Mouse (Mus musculus) embryonic facial prominence, embryonic 10.5 days (tissue): ENCODE data around the gene Olfr959. TPM values are rescaled to one million over a fixed set of nuclear protein-coding genes. Genes with fewer than 3 reads are reported as not detected.

ENCODE experiments used
- DNase-seq: peaks from one replicate; pipeline ENCODE4 v3.0.0-alpha.2; 2017; ENCODE audit warnings: low spot score
- H3K27ac ChIP-seq: fragments of 300-500 bp; sonication (generic); replicated peaks from 2 replicates; pipeline ENCODE4 v1.5.1; 2016; ENCODE audit warnings: mild to moderate bottlenecking
- H3K27me3 ChIP-seq: fragments of 300-500 bp; sonication (generic); replicated peaks from 2 replicates; pipeline ENCODE4 v1.6.1; 2016; ENCODE audit warnings: low read depth, mild to moderate bottlenecking; ENCODE audit not compliant: poor library complexity, severe bottlenecking
- H3K36me3 ChIP-seq: fragments of 300-500 bp; sonication (generic); replicated peaks from 2 replicates; pipeline ENCODE4 v1.6.1; 2016; ENCODE audit warnings: mild to moderate bottlenecking, moderate library complexity
- H3K4me1 ChIP-seq: fragments of 300-500 bp; sonication (generic); 2 replicates; pipeline ENCODE4 v1.6.1; 2016
- H3K4me3 ChIP-seq: fragments of 300-500 bp; sonication (generic); 2 replicates; pipeline ENCODE4 v1.5.1; 2016; ENCODE audit warnings: mild to moderate bottlenecking, moderate library complexity
- H3K9me3 ChIP-seq: fragments of 300-500 bp; sonication (generic); 2 replicates; pipeline ENCODE4 v1.6.1; 2016; ENCODE audit warnings: mild to moderate bottlenecking
- WGBS: fragments of 180-500 bp; shearing (Covaris S2); methylation state at CpG from one replicate; pipeline ENCODE4 v1.1.7; 2016; 5-methylcytosine and 5-hydroxymethylcytosine counted together
- polyA plus RNA-seq: library from polyadenylated mRNA; unstranded; fragments of >200 nt; fragmentation: Nextera tagmentation; extraction: Ambion mirVana; gene quantifications from 2 replicates; pipeline ENCODE4 v1.2.1, GENCODE M21; 2016

Olfr959 gene
- not detected in 2 replicates for polyA plus RNA-seq

- H3K9me3 ChIP-seq: no peaks in the 10 kb centered on the region
- no peaks in the 10 kb centered on the region for H3K4me1 ChIP-seq
- H3K27ac ChIP-seq: no peak within 1 kb of the TSS
- 79% methylated on average over 3 of the region's 3 CpGs for WGBS
- H3K27me3 ChIP-seq: no peaks in the 10 kb centered on the region
- no peaks in the 10 kb centered on the region for H3K36me3 ChIP-seq
- DNase-seq: no peak
- H3K4me3 ChIP-seq: no peak within 1 kb of the TSS
Observed at GRCm38 (mm10) chr9:39575469-39575868, at the start of gene Olfr959. Olfr959 (minus strand) TSS chr9:39575569.

DNA sequence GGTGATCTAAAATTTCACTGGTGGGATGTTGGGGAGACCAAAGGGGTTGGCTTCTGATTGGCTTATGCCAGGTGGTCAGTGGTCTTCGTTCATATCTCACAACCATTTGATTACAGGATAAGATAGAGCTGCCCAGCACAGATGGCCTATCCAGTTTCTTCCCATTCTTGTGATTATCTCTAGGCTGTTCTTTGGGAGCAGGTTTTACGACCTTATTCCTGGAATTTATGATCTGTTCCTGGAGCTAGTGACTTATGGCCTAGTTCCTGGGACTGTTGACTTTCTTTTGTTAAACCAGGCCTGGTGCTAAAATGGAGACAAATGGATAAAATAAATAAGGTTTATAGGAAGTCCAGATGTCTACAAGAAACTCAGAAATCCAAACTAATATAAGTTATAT, 49.3 kb upstream of the Olfr959 start:
- Histone ChIP-seq H3K27ac (no peak overlapping the region), H3K27me3 (no peaks in the 10 kb centered on the region), H3K36me3 (no peaks in the 10 kb centered on the region), H3K9me3 (no peaks in the 10 kb centered on the region), H3K4me3 (no peak overlapping the region), H3K4me1 (no peaks in the 10 kb centered on the region)
- no peak for DNase-seq
- WGBS: 92% methylated on average over 2 of the region's 2 CpGs

GRCm38 (mm10) chr9:39623783-39624182, 48.4 kb upstream of the Olfr959 start:
- Histone ChIP-seq H3K27ac (no peak overlapping the region), H3K36me3 (no peaks in the 10 kb centered on the region), H3K4me1 (no peaks in the 10 kb centered on the region), H3K9me3 (no peaks in the 10 kb centered on the region), H3K27me3 (no peaks in the 10 kb centered on the region), H3K4me3 (no peak overlapping the region)
- no peak for DNase-seq
- 92% methylated on average over 3 of the region's 3 CpGs for WGBS

DNA sequence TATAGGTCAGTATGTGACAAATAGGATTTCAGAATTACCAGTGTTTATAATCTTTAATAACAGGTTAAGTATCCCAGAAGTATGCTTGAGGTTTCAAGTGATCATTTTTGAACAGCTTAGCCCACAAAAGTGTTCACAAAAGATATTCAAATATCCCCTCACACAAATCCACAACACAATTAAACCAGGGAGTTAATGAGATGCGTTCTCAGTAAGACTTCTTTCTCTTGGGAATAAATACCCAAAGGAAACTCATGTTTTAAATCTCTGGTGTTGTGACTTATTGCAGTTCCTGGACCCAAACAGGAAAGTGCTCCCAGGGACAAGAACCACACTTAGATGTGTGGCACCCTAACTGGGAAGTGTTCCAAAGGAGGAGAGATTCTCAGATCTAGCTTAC, 45.7 kb upstream of the Olfr959 start, which contains the start of gene Olfr960:
Olfr960 (plus strand) TSS at position 301 of the 400 bp plus-strand sequence.
- WGBS: 73% methylated on average over 1 of the region's 1 CpGs

DNA sequence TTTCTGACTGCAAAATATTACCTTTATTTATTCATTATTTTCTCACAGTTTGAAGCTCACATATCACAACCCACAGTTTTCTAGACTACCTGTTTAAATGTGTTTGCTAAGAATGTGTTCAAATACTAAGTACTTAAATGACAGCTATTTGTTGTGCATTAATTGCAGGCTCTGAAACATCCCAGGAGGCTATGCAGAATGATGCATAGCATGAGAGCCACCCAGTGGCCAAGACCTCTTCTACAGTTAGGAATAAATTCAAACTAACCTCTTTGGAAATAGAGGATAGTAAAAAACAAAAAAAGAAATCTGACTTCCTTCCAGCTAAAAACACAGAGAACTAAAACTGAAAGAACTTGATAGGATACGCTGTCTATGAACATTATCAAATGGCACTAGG, 36.6 kb upstream of the Olfr959 start:
- Histone ChIP-seq H3K27ac (no peak overlapping the region), H3K27me3 (no peaks in the 10 kb centered on the region), H3K4me1 (no peaks in the 10 kb centered on the region), H3K4me3 (no peak overlapping the region), H3K36me3 (no peaks in the 10 kb centered on the region), H3K9me3 (no peaks in the 10 kb centered on the region)
- 60% methylated on average over 1 of the region's 1 CpGs for WGBS
- DNase-seq: no peak

More for the DNA sequence above, 45.7 kb upstream of the Olfr959 start, which contains the start of gene Olfr960:
- H3K4me1 ChIP-seq: no peaks in the 10 kb centered on the region
- no peaks in the 10 kb centered on the region for H3K36me3 ChIP-seq
- no peak within 1 kb of the TSS for H3K27ac ChIP-seq
- no peak for DNase-seq
- H3K27me3 ChIP-seq: no peaks in the 10 kb centered on the region
- no peaks in the 10 kb centered on the region for H3K9me3 ChIP-seq
- no peak within 1 kb of the TSS for H3K4me3 ChIP-seq

- WGBS: 72% methylated on average over 3 of the region's 3 CpGs
- Histone ChIP-seq H3K36me3 (no peaks in the 10 kb centered on the region), H3K27me3 (0 out of 2 replicates have a peak, but pooled peaks cover 4% of the 10 kb centered on the region), H3K9me3 (no peaks in the 10 kb centered on the region), H3K4me1 (no peaks in the 10 kb centered on the region), H3K4me3 (no peak within 1 kb of the TSS), H3K27ac (no peak within 1 kb of the TSS)
- DNase-seq: no peak
Observed at GRCm38 (mm10) chr9:39610355-39610754, 35.0 kb upstream of the Olfr959 start, which contains the start of gene Olfr148. Olfr148 (plus strand) TSS chr9:39610655.

DNA sequence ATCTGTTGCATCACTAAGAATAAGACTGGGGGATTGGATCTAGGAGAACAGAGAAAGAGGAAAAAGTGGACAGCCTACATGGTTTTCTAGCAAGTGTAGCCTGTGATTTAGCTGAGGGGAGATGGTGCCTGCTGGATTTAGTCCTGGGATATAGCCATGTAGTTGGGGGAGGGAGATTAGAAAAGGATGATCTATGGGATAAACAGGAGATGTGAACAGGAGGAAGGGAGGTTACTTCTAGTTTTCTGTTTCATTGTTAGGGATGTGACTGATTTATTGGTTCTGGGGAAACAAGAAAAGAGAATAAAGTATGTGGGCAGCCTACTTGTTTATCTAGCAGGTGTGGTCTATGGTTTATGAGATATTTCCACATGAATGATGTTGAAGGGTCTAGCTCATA, 33.1 kb upstream of the Olfr959 start:
- H3K4me3 ChIP-seq: no peak overlapping the region
- no peaks in the 10 kb centered on the region for H3K9me3 ChIP-seq
- no peak for DNase-seq

GRCm38 (mm10) chr9:39603999-39604453, 28.7 kb upstream of the Olfr959 start, which contains the start of gene AW551984:
AW551984 (minus strand) TSS chr9:39604403.
- Histone ChIP-seq H3K27ac (peak within 1 kb of the TSS; percentile 44), H3K9me3 (no peaks in the 10 kb centered on the region), H3K27me3 (peaks cover 15% of the 10 kb centered on the region; the same call in 1 of the 2 replicates), H3K4me3 (peak within 1 kb of the TSS; percentile 58), H3K36me3 (no peaks in the 10 kb centered on the region), H3K4me1 (peaks cover 17% of the 10 kb centered on the region; the same call in 1 of the 2 replicates)
- WGBS: 0% methylated on average over 8 of the region's 8 CpGs
- DNase-seq: peak; percentile 65

More for the DNA sequence above, 33.1 kb upstream of the Olfr959 start:
- Histone ChIP-seq H3K27ac (no peak overlapping the region), H3K27me3 (0 out of 2 replicates have a peak, but pooled peaks cover 7% of the 10 kb centered on the region), H3K4me1 (0 out of 2 replicates have a peak, but pooled peaks cover 8% of the 10 kb centered on the region), H3K36me3 (no peaks in the 10 kb centered on the region)

- WGBS: under 1% methylated on average over 9 of the region's 9 CpGs
- DNase-seq: peak; percentile 61
- H3K27ac ChIP-seq: peak overlapping the region; percentile 44; the same call in 1 of the 2 replicates
Observed at GRCm38 (mm10) chr9:39603333-39603845, 28.0 kb upstream of the Olfr959 start.

GRCm38 (mm10) chr9:39602536-39603332, 27.4 kb upstream of the Olfr959 start:
- no peaks in the 10 kb centered on the region for H3K9me3 ChIP-seq
- peak; percentile 71 for DNase-seq
- H3K4me1 ChIP-seq: peaks cover 17% of the 10 kb centered on the region; the same call in 1 of the 2 replicates
- peak overlapping the region; percentile 44; the same call in 1 of the 2 replicates for H3K27ac ChIP-seq
- H3K4me3 ChIP-seq: peak overlapping the region; percentile 58
- under 1% methylated on average over 19 of the region's 19 CpGs for WGBS
- peaks cover 15% of the 10 kb centered on the region; the same call in 1 of the 2 replicates for H3K27me3 ChIP-seq
- H3K36me3 ChIP-seq: no peaks in the 10 kb centered on the region

More at GRCm38 (mm10) chr9:39603333-39603845, 28.0 kb upstream of the Olfr959 start:
- no peaks in the 10 kb centered on the region for H3K36me3 ChIP-seq
- no peaks in the 10 kb centered on the region for H3K9me3 ChIP-seq
- H3K4me1 ChIP-seq: peaks cover 17% of the 10 kb centered on the region; the same call in 1 of the 2 replicates
- peak overlapping the region; percentile 58 for H3K4me3 ChIP-seq
- peaks cover 15% of the 10 kb centered on the region; the same call in 1 of the 2 replicates for H3K27me3 ChIP-seq

- 92% methylated on average over 5 of the region's 5 CpGs for WGBS
- DNase-seq: no peak
Observed at GRCm38 (mm10) chr9:39577050-39577449, 1.7 kb upstream of the Olfr959 start.

DNA sequence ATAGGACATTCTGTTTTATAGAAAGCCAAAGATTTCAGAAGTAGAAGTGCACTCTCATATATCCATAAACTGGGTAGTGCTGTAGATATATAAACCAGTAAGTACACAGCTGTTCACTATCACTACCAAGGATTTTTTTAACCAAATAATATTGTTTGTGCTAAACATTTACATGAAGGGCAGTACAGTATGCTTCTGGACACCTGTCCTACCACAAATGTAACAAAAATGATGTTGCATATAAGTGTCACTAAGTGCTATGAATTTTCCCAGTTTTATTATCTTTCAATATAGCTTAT, 17.1 kb downstream of the Olfr959 start:
- no peak for DNase-seq
- no peaks in the 10 kb centered on the region for H3K9me3 ChIP-seq
- 0 out of 2 replicates have a peak, but pooled peaks cover 5% of the 10 kb centered on the region for H3K4me1 ChIP-seq
- no peak overlapping the region for H3K4me3 ChIP-seq
- H3K36me3 ChIP-seq: no peaks in the 10 kb centered on the region
- H3K27ac ChIP-seq: 0 out of 2 replicates have a peak overlapping the region, but pooled peaks have one; percentile 21
- no peaks in the 10 kb centered on the region for H3K27me3 ChIP-seq

More at GRCm38 (mm10) chr9:39577050-39577449, 1.7 kb upstream of the Olfr959 start:
- Histone ChIP-seq H3K36me3 (no peaks in the 10 kb centered on the region), H3K27me3 (no peaks in the 10 kb centered on the region), H3K4me1 (no peaks in the 10 kb centered on the region), H3K4me3 (no peak overlapping the region), H3K9me3 (no peaks in the 10 kb centered on the region), H3K27ac (no peak overlapping the region)
